Mouse (Mus musculus) bone marrow, adult 2 months (tissue): ENCODE measurements around the gene Lmnb2.

Experiments
- CTCF ChIP-seq: fragments of 200-500 bp; IDR thresholded peaks from 2 replicates; pipeline ENCODE4 v1.5.1; 2011; ENCODE audit warnings: low read length, control low read depth; ENCODE audit not compliant: control insufficient read depth, insufficient read depth
- POLR2A ChIP-seq: fragments of 200-500 bp; IDR thresholded peaks from 2 replicates; pipeline ENCODE4 v1.6.1; 2011; ENCODE audit warnings: low read depth, mild to moderate bottlenecking, control low read depth, low read length, borderline replicate concordance; ENCODE audit not compliant: control insufficient read depth

DNA sequence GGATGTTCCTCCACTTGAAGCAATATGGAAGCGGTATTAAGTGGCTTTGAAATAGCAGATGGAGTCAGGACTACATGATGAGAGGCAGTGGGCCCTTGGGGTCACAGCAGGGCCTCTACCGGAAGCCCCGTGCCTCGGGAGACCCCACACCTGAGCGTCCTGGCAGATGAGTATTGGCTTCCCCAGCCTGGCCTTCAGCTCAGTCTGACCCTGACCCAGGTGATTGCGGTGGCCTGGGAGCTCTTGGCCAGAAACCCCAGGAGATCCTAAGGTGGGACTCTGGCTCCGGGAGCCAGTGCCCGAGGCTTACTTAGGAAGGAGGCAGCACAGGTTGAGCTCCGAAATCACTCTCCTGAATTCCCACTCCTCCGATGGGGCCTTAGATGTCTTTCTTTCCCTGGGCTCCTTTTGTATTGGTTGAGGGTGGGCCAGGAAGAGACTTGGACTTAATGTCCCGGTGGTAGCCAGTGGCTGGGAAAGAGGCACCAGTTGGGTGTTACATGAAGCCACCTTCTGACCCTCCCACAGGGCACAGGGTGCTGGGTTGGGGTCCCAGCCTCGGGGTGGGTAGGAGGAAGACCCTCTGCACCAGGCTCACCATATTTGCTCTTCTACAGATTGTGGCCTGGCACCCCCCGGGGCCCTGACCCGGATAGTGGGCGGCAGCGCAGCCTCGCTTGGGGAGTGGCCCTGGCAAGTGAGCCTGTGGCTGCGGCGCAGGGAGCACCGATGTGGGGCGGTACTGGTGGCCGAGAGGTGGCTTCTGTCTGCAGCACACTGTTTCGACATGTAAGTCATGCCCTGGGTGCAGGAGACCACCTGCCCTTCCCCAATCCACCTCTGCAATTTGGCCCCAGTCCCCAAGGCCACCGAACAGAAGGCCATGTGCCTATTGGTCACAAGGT lies 21.2 kb downstream of the Lmnb2 start:
- TF ChIP-seq CTCF (no peak), POLR2A (no peak)
